In genomic region chr9:110624361-110625166, GRCm38 (mm10) we compare ENCODE assay signal across 8 mouse cellular contexts. TPM values are rescaled to one million over a fixed set of nuclear protein-coding genes. Genes with fewer than 3 reads are reported as not detected.
DNase-seq lines count a peak whose midpoint lies in the region; ATAC-seq and TF ChIP-seq lines count a peak whose summit lies in the region.

Gene Nradd, minus strand, starts transcription at chr9:110624452.

- no peaks in the 10 kb centered on the region for H3K9me3 ChIP-seq in embryonic facial prominence, embryonic 13.5 days
- no peaks in the 10 kb centered on the region for H3K9me3 ChIP-seq in midbrain, embryonic 10.5 days (replicated peaks)

- peak within 1 kb of the TSS; percentile 78 for H3K9ac ChIP-seq in embryonic facial prominence, embryonic 13.5 days

- intact Hi-C loops in left cerebral cortex, postnatal 36 days (cut with DNase I), result no loop called here

- H3K27me3 ChIP-seq in embryonic facial prominence, embryonic 13.5 days, result 0 out of 2 replicates have a peak, but pooled peaks cover under 1% of the 10 kb centered on the region
- H3K27me3 ChIP-seq in midbrain, embryonic 10.5 days (ENCODE audit: low read depth, poor library complexity, severe bottlenecking), result peaks cover 20% of the 10 kb centered on the region
- no peaks in the 10 kb centered on the region for H3K27me3 ChIP-seq in small intestine, adult 2 months (ENCODE audit: control insufficient read depth, insufficient read depth, low read length)

- peaks cover 29% of the 10 kb centered on the region for H3K4me1 ChIP-seq in embryonic facial prominence, embryonic 13.5 days
- H3K4me1 ChIP-seq in midbrain, embryonic 10.5 days, result peaks cover 26% of the 10 kb centered on the region
- H3K4me1 ChIP-seq in small intestine, adult 2 months (ENCODE audit: control insufficient read depth, insufficient read depth, insufficient read length, low read length), result peaks cover 4% of the 10 kb centered on the region

- no peak for TF ChIP-seq CTCF in small intestine, adult 2 months (IDR thresholded peaks at IDR 0.05; ENCODE audit: extremely low read depth, insufficient read length, insufficient replicate concordance, low read depth, low read length)

- TF ChIP-seq POLR2A in small intestine, adult 2 months (IDR thresholded peaks at IDR 0.05; ENCODE audit: low read depth, low read length), result peak; percentile 50; the same call in 1 of the 2 replicates

- peak; percentile 62 to 74 for DNase-seq in urinary bladder, adult 18-20 months (ENCODE audit: low spot score in 2 of 2)
- DNase-seq in urinary bladder, postnatal 10 days (ENCODE audit: low spot score), result no peak
- peak; percentile 99 for DNase-seq in heart, adult 11 months
- DNase-seq in kidney, adult 11 months, result peak; percentile 88
- DNase-seq in left cerebral cortex, postnatal 36 days (ENCODE audit: low spot score in 2 of 2), result peak; percentile 80
- peak; percentile 93 for DNase-seq in midbrain, embryonic 10.5 days (ENCODE audit: low spot score)

- peak within 1 kb of the TSS; percentile 61 for H3K4me3 ChIP-seq in embryonic facial prominence, embryonic 13.5 days
- peak within 1 kb of the TSS; percentile 61 for H3K4me3 ChIP-seq in midbrain, embryonic 10.5 days
- H3K4me3 ChIP-seq in small intestine, adult 2 months (ENCODE audit: low read depth, low read length), result peak within 1 kb of the TSS; percentile 68

- under 1% methylated on average over 41 of the region's 41 CpGs for WGBS in embryonic facial prominence, embryonic 13.5 days
- WGBS in midbrain, embryonic 10.5 days, result under 1% methylated on average over 41 of the region's 41 CpGs
- WGBS in small intestine, adult 2 months, result 8% methylated on average over 40 of the region's 41 CpGs

- peaks cover 33% of the 10 kb centered on the region for H3K36me3 ChIP-seq in embryonic facial prominence, embryonic 13.5 days
- H3K36me3 ChIP-seq in midbrain, embryonic 10.5 days, result peaks cover 34% of the 10 kb centered on the region
- peaks cover 26% of the 10 kb centered on the region for H3K36me3 ChIP-seq in small intestine, adult 2 months (ENCODE audit: control insufficient read depth, insufficient read depth, low read length)

- H3K4me2 ChIP-seq in embryonic facial prominence, embryonic 13.5 days, result peak within 1 kb of the TSS; percentile 96

- H3K27ac ChIP-seq in embryonic facial prominence, embryonic 13.5 days, result peak within 1 kb of the TSS; percentile 96
- H3K27ac ChIP-seq in midbrain, embryonic 10.5 days (replicated peaks), result peak within 1 kb of the TSS; percentile 88
- peak within 1 kb of the TSS; percentile 31 for H3K27ac ChIP-seq in small intestine, adult 2 months (ENCODE audit: insufficient read depth, low read depth, low read length)

- peak; percentile 87 for ATAC-seq in embryonic facial prominence, embryonic 13.5 days (ENCODE audit: insufficient number of reproducible peaks, insufficient read depth, low FRiP score, low TSS enrichment, low read depth)

RNA-seq across cellular contexts. Expression of gene Nradd, which starts in this region (rescaled TPM):
- polyA plus RNA-seq in embryonic facial prominence, embryonic 13.5 days (2015; fragmentation: Nextera tagmentation; extraction: Ambion mirVana), result 77.5 and 77.8 TPM in 2 replicates
- total RNA-seq in left cerebral cortex, postnatal 36 days (2021), result 1 to 10 TPM; 2.2 TPM
- 36.8 and 45.4 TPM in 2 replicates for polyA plus RNA-seq in midbrain, embryonic 10.5 days (2016; fragmentation: Nextera tagmentation; extraction: Ambion mirVana)
- 3.3 and 3.7 TPM in 2 replicates for polyA plus RNA-seq in small intestine, adult 2 months (2012; rRNA removed)

Comparison
In these comparisons a context has a peak if more than half of its experiments do, and no peak if none do; other contexts are left out.
1. H3K27ac ChIP-seq: peak in every context shown above with its lines; median percentile 96 in embryonic facial prominence, embryonic 13.5 days; 88 in midbrain, embryonic 10.5 days; 31 in small intestine, adult 2 months.